Mouse (Mus musculus) liver, embryonic 12.5 days (tissue): ENCODE data around the gene Cracr2b. TPM values are rescaled to one million over a fixed set of nuclear protein-coding genes. Genes with fewer than 3 reads are reported as not detected.

ENCODE experiments used
- ATAC-seq: fragments of 200-750 bp; cut with Nextera tagmentation; 2 replicates; pipeline ENCODE4 v1.8.0; 2017; ENCODE audit warnings: moderate number of reproducible peaks, mild to moderate bottlenecking, moderate library complexity
- H3K27ac ChIP-seq: fragments of 300-500 bp; sonication (generic); 2 replicates; pipeline ENCODE4 v1.5.1; 2016; ENCODE audit warnings: mild to moderate bottlenecking
- H3K27me3 ChIP-seq: fragments of 300-500 bp; sonication (generic); replicated peaks from 2 replicates; pipeline ENCODE4 v1.6.1; 2016; ENCODE audit warnings: mild to moderate bottlenecking, moderate library complexity
- H3K36me3 ChIP-seq: fragments of 300-500 bp; sonication (generic); 2 replicates; pipeline ENCODE4 v1.6.1; 2016; ENCODE audit warnings: mild to moderate bottlenecking, moderate library complexity
- H3K4me1 ChIP-seq: fragments of 300-500 bp; sonication (generic); 2 replicates; pipeline ENCODE4 v1.6.1; 2016
- H3K4me2 ChIP-seq: fragments of 300-500 bp; sonication (generic); 2 replicates; pipeline ENCODE4 v1.6.1; 2016; ENCODE audit warnings: mild to moderate bottlenecking, moderate library complexity
- H3K4me3 ChIP-seq: fragments of 300-500 bp; sonication (generic); 2 replicates; pipeline ENCODE4 v1.5.1; 2016; ENCODE audit warnings: mild to moderate bottlenecking, moderate library complexity
- H3K9ac ChIP-seq: fragments of 300-500 bp; sonication (generic); 2 replicates; pipeline ENCODE4 v1.6.1; 2016; ENCODE audit warnings: mild to moderate bottlenecking, moderate library complexity
- H3K9me3 ChIP-seq: fragments of 300-500 bp; sonication (generic); replicated peaks from 2 replicates; pipeline ENCODE4 v1.6.1; 2016; ENCODE audit warnings: mild to moderate bottlenecking, moderate library complexity
- WGBS: fragments of 180-500 bp; shearing (Covaris S2); methylation state at CpG from one replicate; pipeline ENCODE4 v1.1.7; 2016; ENCODE audit not compliant: insufficient replicate concordance; 5-methylcytosine and 5-hydroxymethylcytosine counted together
- polyA plus RNA-seq: library from polyadenylated mRNA; unstranded; fragments of >200 nt; fragmentation: Nextera tagmentation; extraction: Ambion mirVana; gene quantifications from 2 replicates; pipeline ENCODE4 v1.2.1, GENCODE M21; 2016

The Cracr2b gene
- polyA plus RNA-seq, 1 experiment from 2014 or later: 5.8 TPM

GRCm38 (mm10) chr7:141486239-141486638 is 25.3 kb downstream of the Cracr2b start:
- ATAC-seq: no peak
- H3K4me1 ChIP-seq: peaks cover 23% of the 10 kb centered on the region
- no peak overlapping the region for H3K9ac ChIP-seq
- H3K4me3 ChIP-seq: no peak overlapping the region
- H3K27me3 ChIP-seq: peaks cover 26% of the 10 kb centered on the region
- peaks cover 38% of the 10 kb centered on the region for H3K36me3 ChIP-seq
- no peak overlapping the region for H3K4me2 ChIP-seq
- no peak overlapping the region for H3K27ac ChIP-seq
- H3K9me3 ChIP-seq: no peaks in the 10 kb centered on the region
- 83% methylated on average over 1 of the region's 1 CpGs for WGBS

DNA sequence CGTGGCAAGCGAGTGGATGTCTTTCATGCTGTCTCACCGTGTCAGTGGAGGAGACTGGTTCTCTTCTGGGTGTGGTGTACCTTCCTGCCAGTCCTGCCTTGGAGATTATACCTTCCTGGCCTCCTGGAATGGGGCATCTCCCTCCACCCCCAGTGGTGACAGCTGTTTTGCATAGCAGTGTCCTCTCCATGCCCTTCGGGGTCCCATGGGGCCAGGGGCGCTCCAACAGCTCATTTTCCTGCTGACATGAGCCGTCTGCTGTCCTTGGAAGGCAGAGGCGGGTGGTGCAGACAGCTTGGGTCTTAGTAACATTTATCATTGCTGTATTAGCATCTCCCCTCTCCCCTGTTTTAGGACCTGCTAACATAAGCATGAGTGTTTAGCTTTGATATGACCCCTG is 26.2 kb downstream of the Cracr2b start:
- Histone ChIP-seq H3K36me3 (peaks cover 47% of the 10 kb centered on the region), H3K27me3 (peaks cover 17% of the 10 kb centered on the region), H3K4me1 (peaks cover 20% of the 10 kb centered on the region), H3K4me2 (no peak overlapping the region), H3K4me3 (no peak overlapping the region), H3K27ac (no peak overlapping the region), H3K9ac (no peak overlapping the region), H3K9me3 (no peaks in the 10 kb centered on the region)
- no peak for ATAC-seq
- 76% methylated on average over 7 of the region's 7 CpGs for WGBS

DNA sequence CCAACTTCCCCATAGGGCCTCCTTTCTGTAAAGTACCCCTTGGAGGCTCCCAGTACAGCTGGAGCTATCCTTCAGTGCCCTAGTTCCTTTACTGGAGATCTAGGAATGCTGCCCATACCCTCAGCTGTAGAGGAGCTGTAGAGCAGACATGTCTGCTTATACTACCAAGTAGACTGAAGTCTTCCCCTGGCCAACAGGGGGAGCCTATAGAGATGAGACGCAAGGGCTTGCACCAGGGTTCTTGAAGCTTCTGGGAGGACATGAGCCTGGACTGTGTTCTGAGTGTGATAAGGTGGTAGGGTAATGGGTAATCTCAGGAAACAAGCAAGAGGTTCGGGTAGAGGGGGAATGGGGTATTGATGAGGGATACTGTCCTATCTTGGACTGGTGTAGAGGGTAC is 30.3 kb downstream of the Cracr2b start:
- peak; percentile 74 for ATAC-seq
- WGBS: 42% methylated on average over 2 of the region's 2 CpGs
- Histone ChIP-seq H3K4me2 (no peak overlapping the region), H3K9me3 (no peaks in the 10 kb centered on the region), H3K4me1 (peaks cover 11% of the 10 kb centered on the region), H3K4me3 (no peak overlapping the region), H3K9ac (no peak overlapping the region), H3K27me3 (no peaks in the 10 kb centered on the region), H3K27ac (no peak overlapping the region), H3K36me3 (peaks cover 69% of the 10 kb centered on the region)

GRCm38 (mm10) chr7:141492738-141493137 is 31.8 kb downstream of the Cracr2b start:
- Histone ChIP-seq H3K9me3 (no peaks in the 10 kb centered on the region), H3K36me3 (peaks cover 67% of the 10 kb centered on the region), H3K4me2 (no peak overlapping the region), H3K4me1 (peaks cover 11% of the 10 kb centered on the region), H3K9ac (no peak overlapping the region), H3K27ac (no peak overlapping the region), H3K4me3 (no peak overlapping the region), H3K27me3 (no peaks in the 10 kb centered on the region)
- 88% methylated on average over 5 of the region's 5 CpGs for WGBS
- no peak for ATAC-seq

GRCm38 (mm10) chr7:141493729-141494128 is 32.8 kb downstream of the Cracr2b start:
- H3K4me3 ChIP-seq: no peak overlapping the region
- no peak overlapping the region for H3K4me2 ChIP-seq
- H3K27me3 ChIP-seq: no peaks in the 10 kb centered on the region
- no peak overlapping the region for H3K9ac ChIP-seq
- H3K4me1 ChIP-seq: peaks cover 11% of the 10 kb centered on the region
- H3K27ac ChIP-seq: no peak overlapping the region
- H3K36me3 ChIP-seq: peaks cover 64% of the 10 kb centered on the region
- ATAC-seq: no peak
- WGBS: 64% methylated on average over 1 of the region's 1 CpGs
- H3K9me3 ChIP-seq: no peaks in the 10 kb centered on the region

GRCm38 (mm10) chr7:141495379-141495778 is 34.5 kb downstream of the Cracr2b start:
- WGBS: 77% methylated on average over 2 of the region's 2 CpGs
- Histone ChIP-seq H3K4me1 (peaks cover 11% of the 10 kb centered on the region), H3K9me3 (no peaks in the 10 kb centered on the region), H3K4me2 (no peak overlapping the region), H3K9ac (no peak overlapping the region), H3K36me3 (peaks cover 70% of the 10 kb centered on the region), H3K27ac (no peak overlapping the region), H3K4me3 (no peak overlapping the region), H3K27me3 (no peaks in the 10 kb centered on the region)
- no peak for ATAC-seq

- Histone ChIP-seq H3K9me3 (no peaks in the 10 kb centered on the region), H3K27me3 (no peaks in the 10 kb centered on the region), H3K27ac (no peak overlapping the region), H3K4me3 (no peak overlapping the region), H3K4me1 (peaks cover 9% of the 10 kb centered on the region), H3K4me2 (no peak overlapping the region), H3K36me3 (peaks cover 72% of the 10 kb centered on the region), H3K9ac (no peak overlapping the region)
- ATAC-seq: no peak
- 83% methylated on average over 4 of the region's 4 CpGs for WGBS
Observed at GRCm38 (mm10) chr7:141495940-141496339, 35.0 kb downstream of the Cracr2b start.

GRCm38 (mm10) chr7:141497600-141497999 is 36.7 kb downstream of the Cracr2b start:
- Histone ChIP-seq H3K9ac (no peak overlapping the region), H3K27me3 (no peaks in the 10 kb centered on the region), H3K4me1 (peaks cover 9% of the 10 kb centered on the region), H3K36me3 (peaks cover 65% of the 10 kb centered on the region), H3K4me3 (no peak overlapping the region), H3K4me2 (no peak overlapping the region), H3K9me3 (no peaks in the 10 kb centered on the region), H3K27ac (no peak overlapping the region)
- no peak for ATAC-seq
- 90% methylated on average over 3 of the region's 3 CpGs for WGBS

DNA sequence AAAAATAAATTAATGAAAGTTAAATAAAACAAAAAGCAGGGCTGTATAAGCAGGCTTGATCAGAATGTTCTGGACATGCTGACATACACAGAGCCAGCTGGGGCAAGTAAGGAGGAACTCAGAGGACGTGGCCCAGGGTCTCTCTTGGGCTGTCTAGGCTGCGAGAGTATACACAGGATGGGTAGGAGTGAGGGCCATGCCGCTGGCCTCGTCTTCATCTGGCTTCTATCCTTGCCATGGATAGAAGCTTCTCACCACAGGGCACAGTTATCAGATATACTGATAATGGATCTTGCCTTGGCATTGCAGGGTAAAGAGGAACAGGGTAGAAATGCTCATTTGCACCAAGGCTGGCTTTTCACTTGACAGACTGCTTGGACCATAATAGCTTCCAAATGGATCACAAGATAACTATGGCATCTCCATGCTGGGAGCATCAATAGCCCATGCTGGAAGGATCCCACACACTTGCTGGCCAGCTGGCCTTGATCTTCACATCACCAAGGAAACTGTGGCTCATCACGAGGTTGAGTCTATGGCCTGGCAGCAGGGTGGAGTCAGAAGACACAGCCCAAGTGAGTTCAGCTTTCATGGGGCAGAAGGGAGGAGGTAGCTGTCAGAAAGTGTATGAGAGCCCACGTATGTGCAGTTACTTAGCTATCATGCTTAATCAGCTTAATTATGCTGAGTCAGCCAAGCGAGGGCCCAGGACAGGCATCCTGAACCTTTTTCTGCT is 41.1 kb downstream of the Cracr2b start:
- 77% methylated on average over 7 of the region's 7 CpGs for WGBS
- Histone ChIP-seq H3K27ac (peak overlapping the region; percentile 45), H3K4me3 (no peak overlapping the region), H3K9ac (no peak overlapping the region), H3K27me3 (no peaks in the 10 kb centered on the region), H3K36me3 (peaks cover 50% of the 10 kb centered on the region), H3K4me2 (no peak overlapping the region), H3K9me3 (no peaks in the 10 kb centered on the region), H3K4me1 (peaks cover 43% of the 10 kb centered on the region)
- no peak for ATAC-seq

DNA sequence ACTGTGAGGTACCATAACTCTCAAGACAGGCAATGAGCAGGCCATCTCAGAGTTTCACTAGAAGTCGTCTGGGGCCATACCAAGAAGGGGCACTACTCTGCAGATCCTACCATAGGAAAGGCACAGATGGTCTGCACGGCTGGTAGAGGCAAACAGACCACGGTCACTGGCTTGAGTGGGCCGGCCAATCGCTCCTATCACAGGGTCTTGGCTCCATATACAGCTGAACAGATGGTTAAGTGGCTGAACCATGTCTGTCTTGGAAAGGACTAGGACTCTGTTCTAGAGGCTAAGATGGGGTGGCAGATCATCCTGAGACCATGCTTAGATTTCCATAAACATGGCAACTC is 41.6 kb downstream of the Cracr2b start:
- H3K27ac ChIP-seq: peak overlapping the region; percentile 45
- H3K9ac ChIP-seq: no peak overlapping the region
- H3K9me3 ChIP-seq: no peaks in the 10 kb centered on the region
- H3K27me3 ChIP-seq: no peaks in the 10 kb centered on the region
- H3K4me1 ChIP-seq: peaks cover 48% of the 10 kb centered on the region
- H3K4me3 ChIP-seq: no peak overlapping the region
- no peak for ATAC-seq
- peaks cover 46% of the 10 kb centered on the region for H3K36me3 ChIP-seq
- H3K4me2 ChIP-seq: no peak overlapping the region
- 90% methylated on average over 5 of the region's 5 CpGs for WGBS

DNA sequence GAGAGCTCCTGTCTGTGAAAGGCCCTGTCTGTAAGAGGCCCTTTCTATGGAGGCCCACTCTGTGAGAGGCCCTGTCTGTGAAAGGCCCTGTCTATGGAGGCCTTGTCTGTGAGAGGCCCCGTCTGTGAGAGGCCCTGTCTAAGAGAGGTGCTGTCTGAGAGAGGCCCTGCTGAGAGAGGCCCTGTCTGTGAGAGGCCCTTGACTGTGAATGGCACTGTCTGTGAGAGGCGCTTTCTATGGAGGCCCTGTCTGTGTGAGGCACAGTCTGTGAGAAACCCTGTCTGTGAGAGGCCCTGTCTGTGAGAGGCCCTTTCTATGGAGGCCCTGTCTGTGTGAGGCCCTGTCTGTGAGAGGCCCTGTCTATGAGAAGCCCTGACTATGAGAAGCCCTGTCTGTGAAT is 45.4 kb downstream of the Cracr2b start:
- Histone ChIP-seq H3K9me3 (no peaks in the 10 kb centered on the region), H3K36me3 (peaks cover 66% of the 10 kb centered on the region), H3K4me3 (peak overlapping the region; percentile 71), H3K4me1 (peaks cover 82% of the 10 kb centered on the region), H3K4me2 (peak overlapping the region; percentile 77), H3K27ac (peak overlapping the region; percentile 94), H3K9ac (peak overlapping the region; percentile 84), H3K27me3 (no peaks in the 10 kb centered on the region)
- 47% methylated on average over 2 of the region's 2 CpGs for WGBS
- peak; percentile 68 for ATAC-seq

GRCm38 (mm10) chr7:141508160-141508559 is 47.3 kb downstream of the Cracr2b start:
- H3K27ac ChIP-seq: peak overlapping the region; percentile 94
- H3K36me3 ChIP-seq: peaks cover 71% of the 10 kb centered on the region
- no peaks in the 10 kb centered on the region for H3K27me3 ChIP-seq
- H3K4me1 ChIP-seq: peaks cover 68% of the 10 kb centered on the region
- peak overlapping the region; percentile 77 for H3K4me2 ChIP-seq
- H3K9me3 ChIP-seq: no peaks in the 10 kb centered on the region
- peak overlapping the region; percentile 84 for H3K9ac ChIP-seq
- H3K4me3 ChIP-seq: peak overlapping the region; percentile 71
- ATAC-seq: peak; percentile 85

- H3K9me3 ChIP-seq: no peaks in the 10 kb centered on the region
- H3K4me1 ChIP-seq: peaks cover 55% of the 10 kb centered on the region
- H3K27ac ChIP-seq: peak overlapping the region; percentile 94; the same call in 1 of the 2 replicates
- no peak overlapping the region for H3K4me2 ChIP-seq
- ATAC-seq: no peak
- H3K4me3 ChIP-seq: no peak overlapping the region
- peaks cover 83% of the 10 kb centered on the region for H3K36me3 ChIP-seq
- H3K27me3 ChIP-seq: no peaks in the 10 kb centered on the region
- no peak overlapping the region for H3K9ac ChIP-seq
- 86% methylated on average over 5 of the region's 5 CpGs for WGBS
Observed at GRCm38 (mm10) chr7:141510196-141510595, 49.3 kb downstream of the Cracr2b start.
